ENCODE assay signal across 9 mouse cellular contexts in genomic region chr2:154215191-154215590, GRCm38 (mm10). TPM values are rescaled to one million over a fixed set of nuclear protein-coding genes. Genes with fewer than 3 reads are reported as not detected.
A peak's percentile ranks its signal among the peaks of the same experiment; 100 is the strongest.
DNase-seq lines count a peak whose midpoint lies in the region; ATAC-seq and TF ChIP-seq lines count a peak whose summit lies in the region.
"Had no signal": no experiment of that assay in that cellular context is flagged by ENCODE, and none has a peak within 500 bp of the region (broad histone marks: within the 10 kb centered on the region; RNA-seq: fewer than 3 reads in every experiment).

No protein-coding gene starts in this region.

- peak; percentile 86 for TF ChIP-seq CTCF in bone marrow macrophage, adult 2 months (IDR thresholded peaks at IDR 0.05; ENCODE audit: low read depth, low read length)
- peak; percentile 51; the same call in 1 of the 2 replicates for TF ChIP-seq CTCF in embryonic fibroblast, embryonic 13.5 days (IDR thresholded peaks at IDR 0.05; ENCODE audit: borderline replicate concordance, insufficient read depth, low read length)
- peak; percentile 89 for TF ChIP-seq CTCF in intestine, postnatal 0 days (IDR thresholded peaks at IDR 0.05; ENCODE audit: low read depth)
- TF ChIP-seq CTCF in liver, postnatal 0 days (IDR thresholded peaks at IDR 0.05; ENCODE audit: low read depth), result peak; percentile 90

- no peaks in the 10 kb centered on the region for H3K9me3 ChIP-seq in midbrain, embryonic 11.5 days (ENCODE audit: control insufficient read depth, low read length)
- H3K9me3 ChIP-seq in midbrain, embryonic 13.5 days, result no peaks in the 10 kb centered on the region
- H3K9me3 ChIP-seq in intestine, postnatal 0 days (ENCODE audit: control insufficient read depth), result no peaks in the 10 kb centered on the region
- no peaks in the 10 kb centered on the region for H3K9me3 ChIP-seq in liver, postnatal 0 days (ENCODE audit: low read length)

- no peak overlapping the region for H3K4me2 ChIP-seq in midbrain, embryonic 11.5 days
- H3K4me2 ChIP-seq in midbrain, embryonic 13.5 days (replicated peaks), result no peak overlapping the region
- no peak overlapping the region for H3K4me2 ChIP-seq in intestine, postnatal 0 days (replicated peaks; ENCODE audit: low read depth)
- no peak overlapping the region for H3K4me2 ChIP-seq in liver, postnatal 0 days (ENCODE audit: low read depth, low read length)

- 20% methylated on average over 5 of the region's 5 CpGs for WGBS in midbrain, embryonic 11.5 days
- WGBS in midbrain, embryonic 13.5 days, result 18% methylated on average over 5 of the region's 5 CpGs
- 9% methylated on average over 5 of the region's 5 CpGs for WGBS in intestine, postnatal 0 days
- 11% methylated on average over 5 of the region's 5 CpGs for WGBS in liver, postnatal 0 days (ENCODE audit: insufficient replicate concordance)

- H3K4me1 ChIP-seq in midbrain, embryonic 11.5 days (ENCODE audit: control insufficient read depth, insufficient read depth, low read length), result no peaks in the 10 kb centered on the region
- peaks cover 9% of the 10 kb centered on the region; the same call in 1 of the 2 replicates for H3K4me1 ChIP-seq in midbrain, embryonic 13.5 days (replicated peaks)
- no peaks in the 10 kb centered on the region; the same call in 1 of the 2 replicates for H3K4me1 ChIP-seq in bone marrow macrophage, adult 2 months (ENCODE audit: control insufficient read depth, insufficient read depth, low read length)
- no peaks in the 10 kb centered on the region for H3K4me1 ChIP-seq in embryonic fibroblast, embryonic 13.5 days (ENCODE audit: control insufficient read depth, insufficient read depth, low read length)
- H3K4me1 ChIP-seq in intestine, postnatal 0 days (replicated peaks; ENCODE audit: control insufficient read depth, insufficient read depth, low read length), result no peaks in the 10 kb centered on the region
- H3K4me1 ChIP-seq in liver, postnatal 0 days (ENCODE audit: insufficient read depth), result no peaks in the 10 kb centered on the region

- H3K27ac ChIP-seq in midbrain, embryonic 11.5 days (ENCODE audit: low read depth, low read length), result no peak overlapping the region
- H3K27ac ChIP-seq in midbrain, embryonic 13.5 days, result no peak overlapping the region
- no peak overlapping the region for H3K27ac ChIP-seq in bone marrow macrophage, adult 2 months (ENCODE audit: insufficient read depth, low read depth, low read length)
- H3K27ac ChIP-seq in embryonic fibroblast, embryonic 13.5 days (ENCODE audit: insufficient read depth, low read length), result no peak overlapping the region
- H3K27ac ChIP-seq in intestine, postnatal 0 days (ENCODE audit: low read depth, low read length), result no peak overlapping the region
- no peak overlapping the region for H3K27ac ChIP-seq in liver, postnatal 0 days (ENCODE audit: low read depth)

- H3K9ac ChIP-seq in midbrain, embryonic 11.5 days (ENCODE audit: low read length), result no peak overlapping the region
- no peak overlapping the region for H3K9ac ChIP-seq in midbrain, embryonic 13.5 days (replicated peaks)
- no peak overlapping the region for H3K9ac ChIP-seq in intestine, postnatal 0 days (ENCODE audit: low read depth, low read length)
- no peak overlapping the region for H3K9ac ChIP-seq in liver, postnatal 0 days (replicated peaks)

- no peak for TF ChIP-seq POLR2A in bone marrow macrophage, adult 2 months (IDR thresholded peaks at IDR 0.05; ENCODE audit: borderline replicate concordance, low read depth, low read length)
- TF ChIP-seq POLR2A in embryonic fibroblast, embryonic 13.5 days (IDR thresholded peaks at IDR 0.05; ENCODE audit: low read depth, low read length), result no peak

- TF ChIP-seq EP300 in liver, postnatal 0 days (IDR thresholded peaks at IDR 0.05; ENCODE audit: low read depth), result no peak

- H3K36me3 ChIP-seq in midbrain, embryonic 11.5 days (ENCODE audit: control insufficient read depth, insufficient read depth, low read length), result no peaks in the 10 kb centered on the region
- H3K36me3 ChIP-seq in midbrain, embryonic 13.5 days, result no peaks in the 10 kb centered on the region
- H3K36me3 ChIP-seq in intestine, postnatal 0 days (ENCODE audit: control insufficient read depth, insufficient read depth), result no peaks in the 10 kb centered on the region
- no peaks in the 10 kb centered on the region for H3K36me3 ChIP-seq in liver, postnatal 0 days (replicated peaks; ENCODE audit: insufficient read depth, low read length)

- no peak overlapping the region for H3K4me3 ChIP-seq in midbrain, embryonic 11.5 days (ENCODE audit: low read depth, low read length)
- no peak overlapping the region for H3K4me3 ChIP-seq in midbrain, embryonic 13.5 days (replicated peaks)
- H3K4me3 ChIP-seq in bone marrow macrophage, adult 2 months (ENCODE audit: insufficient read depth, low read length), result no peak overlapping the region
- H3K4me3 ChIP-seq in embryonic fibroblast, embryonic 13.5 days (ENCODE audit: insufficient read depth, low read length), result no peak overlapping the region
- no peak overlapping the region for H3K4me3 ChIP-seq in intestine, postnatal 0 days (ENCODE audit: low read depth, low read length)
- no peak overlapping the region for H3K4me3 ChIP-seq in liver, postnatal 0 days (ENCODE audit: low read depth, low read length)

- DNase-seq in midbrain, embryonic 11.5 days (ENCODE audit: low spot score, missing footprints), result peak; percentile 93
- DNase-seq in liver, postnatal 0 days, result peak; percentile 85
- peak; percentile 63 to 68 for DNase-seq in right cerebral cortex, adult 2 months (ENCODE audit: low spot score in 2 of 2)
- DNase-seq in urinary bladder, postnatal 25 days (ENCODE audit: low spot score), result peak; percentile 71

- no peaks in the 10 kb centered on the region for H3K27me3 ChIP-seq in midbrain, embryonic 11.5 days (ENCODE audit: control insufficient read depth, insufficient read depth, low read length)
- H3K27me3 ChIP-seq in midbrain, embryonic 13.5 days, result no peaks in the 10 kb centered on the region
- H3K27me3 ChIP-seq in intestine, postnatal 0 days (replicated peaks; ENCODE audit: control insufficient read depth, insufficient read depth, low read length), result no peaks in the 10 kb centered on the region
- no peaks in the 10 kb centered on the region for H3K27me3 ChIP-seq in liver, postnatal 0 days (ENCODE audit: insufficient read depth, low read length)

- ATAC-seq in midbrain, embryonic 11.5 days (ENCODE audit: low FRiP score), result no peak
- ATAC-seq in midbrain, embryonic 13.5 days, result no peak
- 0 out of 2 replicates have a peak, but pooled peaks have one; percentile 4 for ATAC-seq in intestine, postnatal 0 days
- peak; percentile 43; the same call in 1 of the 2 replicates for ATAC-seq in liver, postnatal 0 days

RNA-seq across cellular contexts. Expression of gene Bpifb5, which starts 8.4 kb away (rescaled TPM):
- polyA plus RNA-seq in midbrain, embryonic 11.5 days (2014; fragmentation: Nextera tagmentation; extraction: Ambion mirVana), result 0.10 and 0.26 TPM in 2 replicates
- 0.12 TPM in 1 of 2 replicates, not detected in the other for polyA plus RNA-seq in midbrain, embryonic 13.5 days (2015; fragmentation: Nextera tagmentation; extraction: Ambion mirVana)
- not detected in 2 replicates for polyA plus RNA-seq in bone marrow macrophage, adult 2 months (2012; ENCODE audit: insufficient read depth, insufficient read length, missing spikeins)
- polyA plus RNA-seq in embryonic fibroblast, embryonic 13.5 days (2011; ENCODE audit: insufficient read length, low read depth, missing spikeins), result not detected in 2 replicates
- 0.07 and 0.09 TPM in 2 replicates for polyA plus RNA-seq in intestine, postnatal 0 days (2015; fragmentation: Nextera tagmentation; extraction: Ambion mirVana)
- not detected in 2 replicates for polyA plus RNA-seq in liver, postnatal 0 days (2015; fragmentation: Nextera tagmentation; extraction: Ambion mirVana)

RNA-seq across cellular contexts. Expression of gene Bpifb1, which starts 24.6 kb away (rescaled TPM):
- polyA plus RNA-seq in midbrain, embryonic 11.5 days (2014; fragmentation: Nextera tagmentation; extraction: Ambion mirVana), result not detected in 2 replicates
- 0.27 and 0.28 TPM in 2 replicates for polyA plus RNA-seq in midbrain, embryonic 13.5 days (2015; fragmentation: Nextera tagmentation; extraction: Ambion mirVana)
- polyA plus RNA-seq in bone marrow macrophage, adult 2 months (2012; ENCODE audit: insufficient read depth, insufficient read length, missing spikeins), result not detected in 2 replicates
- not detected in 2 replicates for polyA plus RNA-seq in embryonic fibroblast, embryonic 13.5 days (2011; ENCODE audit: insufficient read length, low read depth, missing spikeins)
- polyA plus RNA-seq in intestine, postnatal 0 days (2015; fragmentation: Nextera tagmentation; extraction: Ambion mirVana), result 3.7 and 29.4 TPM in 2 replicates
- 0.16 and 0.27 TPM in 2 replicates for polyA plus RNA-seq in liver, postnatal 0 days (2015; fragmentation: Nextera tagmentation; extraction: Ambion mirVana)
- polyA plus RNA-seq: gonadal fat pad, adult 2 months had no signal

RNA-seq across cellular contexts. Expression of gene Bpifb9a, which starts 42.5 kb away (rescaled TPM):
- polyA plus RNA-seq in midbrain, embryonic 11.5 days (2014; fragmentation: Nextera tagmentation; extraction: Ambion mirVana), result not detected in 2 replicates
- polyA plus RNA-seq in midbrain, embryonic 13.5 days (2015; fragmentation: Nextera tagmentation; extraction: Ambion mirVana), result not detected in 2 replicates
- not detected in 2 replicates for polyA plus RNA-seq in bone marrow macrophage, adult 2 months (2012; ENCODE audit: insufficient read depth, insufficient read length, missing spikeins)
- not detected in 2 replicates for polyA plus RNA-seq in embryonic fibroblast, embryonic 13.5 days (2011; ENCODE audit: insufficient read length, low read depth, missing spikeins)
- not detected in 2 replicates for polyA plus RNA-seq in intestine, postnatal 0 days (2015; fragmentation: Nextera tagmentation; extraction: Ambion mirVana)
- not detected in 2 replicates for polyA plus RNA-seq in liver, postnatal 0 days (2015; fragmentation: Nextera tagmentation; extraction: Ambion mirVana)
- polyA plus RNA-seq: gonadal fat pad, adult 2 months had no signal

RNA-seq across cellular contexts. Expression of gene Bpifa5, which starts 52.8 kb away (rescaled TPM):
- not detected in 2 replicates for polyA plus RNA-seq in midbrain, embryonic 11.5 days (2014; fragmentation: Nextera tagmentation; extraction: Ambion mirVana)
- not detected in 2 replicates for polyA plus RNA-seq in midbrain, embryonic 13.5 days (2015; fragmentation: Nextera tagmentation; extraction: Ambion mirVana)
- not detected in 2 replicates for polyA plus RNA-seq in bone marrow macrophage, adult 2 months (2012; ENCODE audit: insufficient read depth, insufficient read length, missing spikeins)
- not detected in 2 replicates for polyA plus RNA-seq in embryonic fibroblast, embryonic 13.5 days (2011; ENCODE audit: insufficient read length, low read depth, missing spikeins)
- not detected in 2 replicates for polyA plus RNA-seq in intestine, postnatal 0 days (2015; fragmentation: Nextera tagmentation; extraction: Ambion mirVana)
- polyA plus RNA-seq in liver, postnatal 0 days (2015; fragmentation: Nextera tagmentation; extraction: Ambion mirVana), result not detected in 2 replicates
- polyA plus RNA-seq: gonadal fat pad, adult 2 months had no signal

Comparison
In these comparisons a context has a peak if more than half of its experiments do, and no peak if none do; other contexts are left out.
1. ATAC-seq: peak in intestine, postnatal 0 days (single experiment) and liver, postnatal 0 days (single experiment); none in midbrain, embryonic 11.5 days (single experiment) and midbrain, embryonic 13.5 days (single experiment).
2. Peak in every context shown above with its lines, with median percentiles within 50 percentile points of each other: DNase-seq and CTCF ChIP-seq.